Mouse (Mus musculus): ENCODE results near the gene Ankrd28.

The Ankrd28 gene

GRCm38 (mm10) chr14:31651206-31651605 lies 179.2 kb downstream of the Ankrd28 start:
- DNase-seq (ENCODE audit: low spot score in 2 of 2), result no peak

GRCm38 (mm10) chr14:31650347-31650746 lies 180.1 kb downstream of the Ankrd28 start:
- DNase-seq (ENCODE audit: low spot score in 2 of 2), result no peak

All from spleen, postnatal 14 days (tissue).